Mouse (Mus musculus): Measurements from ENCODE around the gene Cav3.

Gene Cav3

GRCm38 (mm10) chr6:112459341-112459749 is at the start of gene Cav3:
TSS of gene Cav3 (plus strand) at chr6:112459505.
- DNase-seq (ENCODE audit: low spot score in 2 of 2): no peak

DNA sequence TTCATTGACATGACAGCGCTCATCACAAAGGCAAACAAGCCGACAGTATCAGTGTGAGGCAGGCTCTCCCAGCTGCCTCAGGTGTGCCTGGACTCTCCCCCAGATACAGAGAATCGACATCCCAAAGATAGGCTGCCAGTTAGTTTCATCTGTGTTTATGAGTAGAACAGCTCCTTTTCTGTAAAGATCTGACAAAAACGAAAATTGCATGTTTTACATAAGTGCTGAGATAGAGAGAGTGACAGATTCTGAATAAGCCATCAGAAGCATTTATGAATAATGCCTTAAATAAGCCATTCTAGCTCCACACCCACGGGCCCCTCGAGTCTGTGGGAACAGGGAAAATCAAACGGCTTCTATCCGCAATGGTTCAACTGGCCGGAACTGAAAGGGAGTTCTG is 40.0 kb upstream of the Cav3 start:
- DNase-seq (ENCODE audit: low spot score in 2 of 2): peak; percentile 28 to 34

DNA sequence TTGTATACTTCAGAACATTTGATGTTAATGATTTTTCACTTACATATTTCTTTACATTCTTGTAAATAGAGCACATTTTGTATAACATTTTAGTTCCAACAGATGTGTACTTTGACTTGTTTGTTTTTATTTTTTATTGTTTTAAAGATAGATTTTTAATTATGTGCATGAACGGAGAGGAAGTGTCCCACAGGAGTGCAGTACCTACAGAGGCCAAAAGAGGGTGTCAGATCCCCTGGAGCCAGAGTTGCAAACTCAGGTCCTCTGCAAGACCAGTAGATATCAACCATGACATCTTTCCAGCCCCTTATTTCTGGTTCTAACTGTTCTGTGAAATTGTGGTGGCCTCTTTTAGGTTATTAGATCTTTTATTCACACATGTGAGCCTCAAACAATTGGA is 38.4 kb upstream of the Cav3 start:
- no peak for DNase-seq (ENCODE audit: low spot score in 2 of 2)

DNA sequence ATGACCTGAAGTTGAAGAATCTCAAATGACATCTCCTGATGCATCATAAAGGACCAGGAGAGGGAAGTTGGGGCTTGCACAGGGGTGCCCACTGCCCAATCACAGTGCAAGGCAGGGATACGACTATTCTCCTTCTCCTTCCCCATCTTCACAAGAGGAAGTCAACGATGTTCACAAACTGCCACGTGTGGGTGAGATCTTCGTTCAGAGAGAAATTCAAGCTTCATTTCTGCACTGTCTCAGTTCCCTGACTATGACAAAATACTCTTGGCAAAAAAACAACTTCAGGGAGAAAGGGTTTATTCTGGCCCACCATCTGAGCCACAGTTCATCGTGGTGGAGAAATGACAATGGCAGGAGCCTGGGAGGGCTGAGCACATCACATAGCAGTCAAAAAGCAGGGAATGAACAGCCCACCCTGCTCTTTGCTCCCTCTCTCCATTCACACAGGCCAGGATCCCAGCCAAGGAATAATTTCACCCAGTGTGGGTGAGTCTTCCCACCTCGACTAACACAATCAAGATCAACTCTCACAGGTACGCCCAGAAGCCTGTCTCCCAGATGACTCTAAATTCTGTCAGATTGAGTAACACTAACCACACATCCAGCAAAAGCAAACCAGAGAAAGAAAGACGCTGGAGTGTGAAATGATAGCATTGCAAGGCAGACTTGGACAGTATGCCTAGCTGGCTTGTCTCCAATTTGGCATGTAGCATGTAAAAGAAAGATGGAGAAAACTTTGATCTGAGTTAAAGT is 35.4 kb upstream of the Cav3 start:
- DNase-seq (ENCODE audit: low spot score in 2 of 2): peak; percentile 32 to 43

- no peak for DNase-seq (ENCODE audit: low spot score in 2 of 2)
Measured at GRCm38 (mm10) chr6:112426018-112426732, 33.1 kb upstream of the Cav3 start.

- DNase-seq (ENCODE audit: low spot score in 2 of 2): no peak
Measured at GRCm38 (mm10) chr6:112445675-112446074, 13.6 kb upstream of the Cav3 start.

DNA sequence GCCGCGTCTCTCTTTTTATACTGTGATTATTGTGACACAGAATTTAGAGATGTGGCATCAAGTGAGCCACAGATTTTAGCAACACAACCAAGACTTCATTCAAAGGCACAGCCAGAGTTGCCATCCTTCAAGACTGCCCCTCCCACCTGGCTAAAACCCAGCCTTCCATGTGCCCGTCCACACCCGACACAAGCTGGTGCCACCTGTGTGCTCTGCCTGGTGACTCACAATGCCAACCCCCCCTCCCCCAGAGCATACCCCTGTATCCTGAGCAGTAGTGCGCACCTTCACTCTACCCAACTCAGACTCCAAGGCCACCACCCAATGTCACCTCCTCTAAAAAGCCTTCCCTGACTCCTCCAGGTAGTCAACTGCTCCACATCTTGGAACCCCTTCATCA is 2.2 kb downstream of the Cav3 start:
- DNase-seq (ENCODE audit: low spot score in 2 of 2): no peak

DNA sequence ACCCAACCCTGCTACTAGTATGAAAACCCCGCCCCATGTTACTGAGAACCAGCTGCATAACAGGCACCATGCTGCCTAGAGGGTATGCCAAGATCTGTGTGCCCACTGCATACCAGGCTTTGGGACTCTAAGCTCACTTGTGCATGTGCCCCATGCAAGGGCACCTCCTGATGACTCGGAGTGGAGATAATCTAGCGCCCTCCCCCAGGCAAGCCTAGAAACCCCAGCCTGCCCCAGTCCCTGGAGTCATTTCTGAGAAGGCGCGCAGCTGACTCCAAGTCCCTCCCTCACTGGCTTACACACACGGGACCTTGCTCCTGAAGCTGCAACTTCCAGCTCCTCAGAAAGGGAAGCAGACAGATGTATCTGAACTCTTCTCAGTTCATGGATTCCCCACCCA is 4.0 kb downstream of the Cav3 start:
- no peak for DNase-seq (ENCODE audit: low spot score in 2 of 2)

GRCm38 (mm10) chr6:112465441-112465840 is 6.1 kb downstream of the Cav3 start:
- DNase-seq (ENCODE audit: low spot score in 2 of 2): no peak

- DNase-seq (ENCODE audit: low spot score in 2 of 2): no peak
Measured at GRCm38 (mm10) chr6:112466001-112466400, 6.7 kb downstream of the Cav3 start.

GRCm38 (mm10) chr6:112471644-112472043 is 12.3 kb downstream of the Cav3 start:
- DNase-seq (ENCODE audit: low spot score in 2 of 2): no peak

- no peak for DNase-seq (ENCODE audit: low spot score in 2 of 2)
Measured at GRCm38 (mm10) chr6:112479861-112480260, 20.6 kb downstream of the Cav3 start.

DNA sequence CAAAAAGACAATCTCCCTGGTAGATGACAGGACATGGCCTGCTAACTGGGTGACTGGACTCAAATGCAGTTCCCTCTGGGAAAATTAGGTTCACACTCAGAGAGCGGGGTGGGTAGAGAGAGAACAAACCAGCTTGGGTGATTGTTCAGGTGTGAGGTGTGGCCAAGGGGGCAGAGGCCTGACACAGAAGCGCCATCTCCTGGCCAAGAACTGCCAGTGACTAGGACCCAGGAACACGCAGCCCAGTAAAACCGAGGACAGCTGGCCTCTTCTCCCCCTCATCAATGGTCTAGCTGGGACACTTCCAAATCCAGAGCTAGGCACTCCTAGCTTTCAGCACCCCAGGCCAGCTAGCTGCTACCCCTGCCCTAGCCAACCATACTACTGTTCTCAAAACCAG is 25.0 kb downstream of the Cav3 start:
- peak; percentile 40 to 50 for DNase-seq (ENCODE audit: low spot score in 2 of 2)

DNA sequence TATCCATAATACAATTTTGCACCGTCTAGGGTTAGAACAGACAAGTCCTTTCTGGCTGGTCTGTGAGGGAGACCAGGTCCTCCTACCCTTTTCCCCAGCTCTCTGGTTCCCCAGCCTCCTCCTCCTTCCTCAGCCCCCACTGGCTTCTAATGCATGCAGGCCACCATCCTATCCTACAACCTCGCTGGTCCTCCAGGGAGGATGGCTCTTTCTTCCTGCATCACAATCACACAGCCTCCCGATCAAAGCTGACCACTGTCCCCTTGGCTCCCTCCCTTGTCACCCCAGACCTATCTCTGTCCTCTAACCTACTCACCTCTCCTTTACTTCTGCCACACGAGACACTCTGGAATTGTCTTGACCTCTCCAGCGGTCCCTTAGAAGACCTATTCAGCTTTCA is 28.7 kb downstream of the Cav3 start:
- DNase-seq (ENCODE audit: low spot score in 2 of 2): no peak

DNA sequence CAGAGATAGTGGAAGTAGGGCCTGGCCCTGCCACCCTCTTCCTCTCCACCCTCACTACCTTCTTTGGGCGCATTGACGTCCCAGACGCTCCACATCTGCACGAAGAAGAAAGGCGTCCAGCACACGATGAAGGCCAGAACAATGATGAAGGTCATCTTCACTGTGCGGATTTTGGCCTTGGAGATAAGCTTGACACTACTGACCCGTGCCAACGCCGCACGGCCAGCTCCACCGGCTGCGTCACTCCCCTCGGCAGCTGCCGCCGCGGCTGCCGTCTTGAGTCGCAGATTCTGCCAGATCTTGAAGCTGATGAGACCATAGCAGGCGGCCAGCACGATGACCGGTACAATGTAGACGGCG is 29.5 kb downstream of the Cav3 start:
- DNase-seq (ENCODE audit: low spot score in 2 of 2): no peak

DNA sequence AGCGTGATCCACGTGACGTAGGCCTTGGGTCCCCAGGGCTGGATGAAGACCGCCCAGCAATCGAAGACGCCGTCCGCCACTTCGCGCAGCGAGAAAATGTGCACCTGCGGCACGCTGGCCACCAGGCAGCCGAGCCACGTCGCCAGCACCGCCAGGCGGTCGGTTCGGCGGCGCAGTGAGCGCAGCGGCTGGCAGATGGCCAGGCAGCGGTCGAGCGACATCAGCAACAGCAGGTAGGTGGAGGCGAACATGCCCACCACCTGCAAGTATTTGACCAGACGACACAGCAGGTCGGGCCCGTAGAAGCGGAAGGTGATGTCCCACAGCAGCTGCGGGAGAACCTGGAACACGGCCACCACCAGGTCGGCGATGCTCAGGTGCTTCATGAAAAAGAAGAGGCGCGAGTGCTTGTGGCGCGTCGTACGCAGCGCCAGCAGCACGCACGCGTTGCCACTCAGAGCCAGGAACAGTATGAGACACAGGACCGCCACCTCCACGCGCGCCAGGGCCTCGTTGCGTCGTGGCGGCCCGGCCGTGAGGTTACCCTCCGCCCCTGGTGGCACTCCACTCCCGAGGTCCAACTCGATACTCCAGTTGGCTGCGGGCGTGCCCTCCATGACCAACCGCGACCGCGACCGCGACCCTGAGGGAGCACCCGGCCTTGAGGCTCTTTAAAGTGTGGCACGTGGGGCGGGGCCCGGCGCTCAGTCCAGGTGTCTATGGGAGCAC is 30.0 kb downstream of the Cav3 start:
- DNase-seq (ENCODE audit: low spot score in 2 of 2): peak in 1 of 2 experiments; percentile 26

DNA sequence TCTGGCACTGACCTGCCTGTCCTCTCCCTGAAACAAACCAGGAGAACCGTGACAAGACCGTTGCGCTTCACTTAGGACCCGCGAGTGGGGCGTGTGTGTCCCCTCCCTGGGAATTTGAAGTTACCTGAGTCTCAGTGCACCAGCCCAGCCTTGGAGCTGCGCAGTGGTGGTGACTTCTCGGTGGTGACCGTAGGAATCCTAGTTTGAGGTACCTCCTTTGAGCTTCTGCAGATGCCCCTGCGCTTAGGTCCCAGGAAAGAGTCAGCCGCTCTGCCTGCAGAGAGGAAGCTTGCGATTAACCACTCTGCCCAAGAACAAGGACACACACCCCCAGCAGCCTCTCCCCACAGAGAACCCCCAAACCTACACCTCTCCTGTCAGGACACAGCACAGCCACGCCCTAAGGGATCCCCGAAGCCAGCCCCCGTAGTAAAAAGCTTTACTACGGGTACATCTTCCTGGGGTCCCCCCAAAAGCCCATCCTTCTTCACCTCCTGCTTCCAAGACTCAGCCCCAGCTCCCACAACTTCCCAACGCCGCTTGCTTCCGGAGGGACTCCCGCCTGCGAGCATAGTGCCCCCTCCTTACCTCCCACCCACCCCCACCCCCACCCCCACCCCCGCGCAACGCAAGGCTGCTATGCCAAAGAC is 30.7 kb downstream of the Cav3 start, which contains the start of gene Oxtr:
TSS of gene Oxtr (minus strand) at position 34 of the 650 bp plus-strand sequence.
- no peak for DNase-seq (ENCODE audit: low spot score in 2 of 2)

- peak; percentile 86 to 91 for DNase-seq (ENCODE audit: low spot score in 2 of 2)
Measured at GRCm38 (mm10) chr6:112490625-112491242, 31.4 kb downstream of the Cav3 start.

GRCm38 (mm10) chr6:112491521-112491920 is 32.2 kb downstream of the Cav3 start:
- DNase-seq (ENCODE audit: low spot score in 2 of 2): no peak

GRCm38 (mm10) chr6:112492656-112493055 is 33.4 kb downstream of the Cav3 start:
- no peak for DNase-seq (ENCODE audit: low spot score in 2 of 2)

GRCm38 (mm10) chr6:112493371-112493770 is 34.1 kb downstream of the Cav3 start:
- DNase-seq (ENCODE audit: low spot score in 2 of 2): no peak
